Mouse (Mus musculus) hindbrain, embryonic 15.5 days (tissue): Measurements from ENCODE around the gene Rin2. TPM values are rescaled to one million over a fixed set of nuclear protein-coding genes. Genes with fewer than 3 reads are reported as not detected.

Source experiments
- ATAC-seq: fragments of 200-750 bp; cut with Nextera tagmentation; 2 replicates; pipeline ENCODE4 v1.8.0; 2017; ENCODE audit warnings: low read depth, moderate number of reproducible peaks, moderate TSS enrichment; ENCODE audit not compliant: low FRiP score
- H3K27ac ChIP-seq: fragments of 300-500 bp; sonication (generic); replicated peaks from 2 replicates; pipeline ENCODE4 v1.5.1; 2015; ENCODE audit warnings: mild to moderate bottlenecking, inconsistent platforms
- H3K27me3 ChIP-seq: fragments of 300-500 bp; sonication (generic); 2 replicates; pipeline ENCODE4 v1.6.1; 2015; ENCODE audit warnings: control low read depth, inconsistent platforms
- H3K36me3 ChIP-seq: fragments of 300-500 bp; sonication (generic); 2 replicates; pipeline ENCODE4 v1.6.1; 2015; ENCODE audit warnings: control low read depth, inconsistent platforms
- H3K4me1 ChIP-seq: fragments of 300-500 bp; sonication (generic); replicated peaks from 2 replicates; pipeline ENCODE4 v1.6.1; 2015; ENCODE audit warnings: control low read depth, inconsistent platforms
- H3K4me2 ChIP-seq: fragments of 300-500 bp; sonication (generic); 2 replicates; pipeline ENCODE4 v1.6.1; 2015; ENCODE audit warnings: moderate library complexity, mild to moderate bottlenecking, inconsistent platforms
- H3K4me3 ChIP-seq: fragments of 300-500 bp; sonication (generic); 2 replicates; pipeline ENCODE4 v1.5.1; 2015; ENCODE audit warnings: mild to moderate bottlenecking, inconsistent platforms
- H3K9ac ChIP-seq: fragments of 300-500 bp; sonication (generic); 2 replicates; pipeline ENCODE4 v1.6.1; 2015; ENCODE audit warnings: inconsistent platforms
- H3K9me3 ChIP-seq: fragments of 300-500 bp; sonication (generic); 2 replicates; pipeline ENCODE4 v1.6.1; 2016; ENCODE audit warnings: control low read depth, inconsistent platforms
- WGBS: fragments of 180-500 bp; shearing (Covaris S2); methylation state at CpG from one replicate; pipeline ENCODE4 v1.1.7; 2015; 5-methylcytosine and 5-hydroxymethylcytosine counted together
- polyA plus RNA-seq: library from polyadenylated mRNA; unstranded; fragments of >200 nt; fragmentation: Nextera tagmentation; extraction: Ambion mirVana; gene quantifications from 2 replicates; pipeline ENCODE4 v1.2.1, GENCODE M21; 2015

The Rin2 gene
- polyA plus RNA-seq, 1 experiment from 2014 or later = 16.4 TPM

- ATAC-seq = no peak
- Histone ChIP-seq H3K9ac (no peak overlapping the region), H3K27ac (no peak overlapping the region), H3K27me3 (no peaks in the 10 kb centered on the region), H3K4me3 (no peak overlapping the region), H3K4me1 (no peaks in the 10 kb centered on the region), H3K9me3 (no peaks in the 10 kb centered on the region), H3K4me2 (no peak overlapping the region), H3K36me3 (peaks cover 4% of the 10 kb centered on the region; the same call in 1 of the 2 replicates)
- WGBS = 89% methylated on average over 2 of the region's 2 CpGs
These were observed 127.6 kb downstream of the Rin2 start for GRCm38 (mm10) chr2:145802626-145803025.

- ATAC-seq = no peak
- Histone ChIP-seq H3K27me3 (no peaks in the 10 kb centered on the region), H3K36me3 (peaks cover 4% of the 10 kb centered on the region; the same call in 1 of the 2 replicates), H3K9me3 (no peaks in the 10 kb centered on the region), H3K4me1 (no peaks in the 10 kb centered on the region), H3K27ac (no peak overlapping the region), H3K4me3 (no peak overlapping the region), H3K9ac (no peak overlapping the region), H3K4me2 (no peak overlapping the region)
- WGBS = 90% methylated on average over 10 of the region's 10 CpGs
These were observed 128.9 kb downstream of the Rin2 start for GRCm38 (mm10) chr2:145803822-145804342.

- WGBS = 93% methylated on average over 6 of the region's 6 CpGs
- no peaks in the 10 kb centered on the region for H3K27me3 ChIP-seq
- H3K36me3 ChIP-seq = peaks cover 4% of the 10 kb centered on the region; the same call in 1 of the 2 replicates
- no peak overlapping the region for H3K4me2 ChIP-seq
- ATAC-seq = no peak
- no peak overlapping the region for H3K4me3 ChIP-seq
- H3K27ac ChIP-seq = no peak overlapping the region
- no peak overlapping the region for H3K9ac ChIP-seq
- H3K9me3 ChIP-seq = no peaks in the 10 kb centered on the region
- no peaks in the 10 kb centered on the region for H3K4me1 ChIP-seq
These were observed 129.5 kb downstream of the Rin2 start for GRCm38 (mm10) chr2:145804524-145804923.

- H3K4me1 ChIP-seq = no peaks in the 10 kb centered on the region
- ATAC-seq = no peak
- H3K4me2 ChIP-seq = no peak overlapping the region
- no peak overlapping the region for H3K9ac ChIP-seq
- no peak overlapping the region for H3K27ac ChIP-seq
- 67% methylated on average over 2 of the region's 2 CpGs for WGBS
- no peaks in the 10 kb centered on the region for H3K9me3 ChIP-seq
- peaks cover 4% of the 10 kb centered on the region; the same call in 1 of the 2 replicates for H3K36me3 ChIP-seq
- no peak overlapping the region for H3K4me3 ChIP-seq
- no peaks in the 10 kb centered on the region for H3K27me3 ChIP-seq
These were observed 132.3 kb downstream of the Rin2 start for GRCm38 (mm10) chr2:145807276-145807675.

GRCm38 (mm10) chr2:145808251-145808650 is 133.2 kb downstream of the Rin2 start:
- ATAC-seq = no peak
- Histone ChIP-seq H3K9ac (no peak overlapping the region), H3K9me3 (no peaks in the 10 kb centered on the region), H3K4me3 (no peak overlapping the region), H3K27ac (no peak overlapping the region), H3K36me3 (peaks cover 4% of the 10 kb centered on the region; the same call in 1 of the 2 replicates), H3K4me1 (no peaks in the 10 kb centered on the region), H3K4me2 (no peak overlapping the region), H3K27me3 (no peaks in the 10 kb centered on the region)
- WGBS = 93% methylated on average over 2 of the region's 2 CpGs

- 95% methylated on average over 6 of the region's 6 CpGs for WGBS
These were observed 133.7 kb downstream of the Rin2 start for GRCm38 (mm10) chr2:145808667-145809066.

GRCm38 (mm10) chr2:145810676-145811075 is 135.7 kb downstream of the Rin2 start:
- 50% methylated on average over 5 of the region's 5 CpGs for WGBS
- Histone ChIP-seq H3K27ac (no peak overlapping the region), H3K4me1 (no peaks in the 10 kb centered on the region), H3K4me3 (no peak overlapping the region), H3K9me3 (no peaks in the 10 kb centered on the region; the same call in 1 of the 2 replicates), H3K9ac (no peak overlapping the region), H3K27me3 (no peaks in the 10 kb centered on the region), H3K36me3 (no peaks in the 10 kb centered on the region), H3K4me2 (no peak overlapping the region)
- ATAC-seq = no peak

More at GRCm38 (mm10) chr2:145808667-145809066, 133.7 kb downstream of the Rin2 start:
- Histone ChIP-seq H3K27ac (no peak overlapping the region), H3K9ac (no peak overlapping the region), H3K4me1 (no peaks in the 10 kb centered on the region), H3K27me3 (no peaks in the 10 kb centered on the region), H3K4me2 (no peak overlapping the region), H3K4me3 (no peak overlapping the region), H3K36me3 (peaks cover 4% of the 10 kb centered on the region; the same call in 1 of the 2 replicates), H3K9me3 (no peaks in the 10 kb centered on the region)
- no peak for ATAC-seq

- Histone ChIP-seq H3K9me3 (peaks cover 5% of the 10 kb centered on the region; the same call in 1 of the 2 replicates), H3K27me3 (no peaks in the 10 kb centered on the region), H3K4me3 (no peak overlapping the region), H3K36me3 (no peaks in the 10 kb centered on the region; the same call in 1 of the 2 replicates), H3K27ac (no peak overlapping the region), H3K4me1 (no peaks in the 10 kb centered on the region), H3K9ac (no peak overlapping the region), H3K4me2 (no peak overlapping the region)
- WGBS = 92% methylated on average over 1 of the region's 1 CpGs
- no peak for ATAC-seq
These were observed 137.8 kb downstream of the Rin2 start for GRCm38 (mm10) chr2:145812818-145813217.

GRCm38 (mm10) chr2:145817195-145817594 is 142.2 kb downstream of the Rin2 start:
- no peak overlapping the region for H3K27ac ChIP-seq
- H3K9me3 ChIP-seq = peaks cover 5% of the 10 kb centered on the region; the same call in 1 of the 2 replicates
- no peaks in the 10 kb centered on the region for H3K27me3 ChIP-seq
- H3K4me3 ChIP-seq = no peak overlapping the region
- no peak for ATAC-seq
- no peak overlapping the region for H3K9ac ChIP-seq
- H3K4me2 ChIP-seq = no peak overlapping the region
- H3K36me3 ChIP-seq = no peaks in the 10 kb centered on the region; the same call in 1 of the 2 replicates
- WGBS = 80% methylated on average over 5 of the region's 5 CpGs
- H3K4me1 ChIP-seq = no peaks in the 10 kb centered on the region

GRCm38 (mm10) chr2:145822013-145822782 is 147.2 kb downstream of the Rin2 start:
- Histone ChIP-seq H3K36me3 (no peaks in the 10 kb centered on the region; the same call in 1 of the 2 replicates), H3K27ac (no peak overlapping the region), H3K4me3 (no peak overlapping the region), H3K27me3 (no peaks in the 10 kb centered on the region), H3K4me1 (no peaks in the 10 kb centered on the region), H3K9ac (no peak overlapping the region), H3K9me3 (no peaks in the 10 kb centered on the region), H3K4me2 (no peak overlapping the region)
- WGBS = 84% methylated on average over 15 of the region's 15 CpGs
- ATAC-seq = no peak

- no peaks in the 10 kb centered on the region for H3K4me1 ChIP-seq
- H3K36me3 ChIP-seq = no peaks in the 10 kb centered on the region
- no peak overlapping the region for H3K9ac ChIP-seq
- H3K27ac ChIP-seq = no peak overlapping the region
- no peak overlapping the region for H3K4me3 ChIP-seq
- H3K27me3 ChIP-seq = no peaks in the 10 kb centered on the region
- H3K9me3 ChIP-seq = no peaks in the 10 kb centered on the region
- no peak for ATAC-seq
- no peak overlapping the region for H3K4me2 ChIP-seq
- 86% methylated on average over 3 of the region's 3 CpGs for WGBS
These were observed 148.0 kb downstream of the Rin2 start for GRCm38 (mm10) chr2:145822783-145823729.
